Mouse (Mus musculus) C2C12 (cell line): ENCODE measurements at regions not wholly inside any gene's neighbourhood (a gene's known extent, or its start where the extent isn't known, plus 50 kb on each side); places are given as distances from the start of the nearest gene placed in this dataset.

ENCODE experiments used
- CEBPB ChIP-seq: IDR thresholded peaks from one replicate; pipeline ENCODE4 v1.6.1; 2011; ENCODE audit warnings: low read depth, mild to moderate bottlenecking, control low read depth, moderate library complexity
- CTCF ChIP-seq: IDR thresholded peaks from one replicate; pipeline ENCODE4 v1.5.1; 2011; ENCODE audit not compliant: control insufficient read depth, insufficient read depth, insufficient read length
- FOSL1 ChIP-seq: IDR thresholded peaks from one replicate; pipeline ENCODE4 v1.8.0; 2011; ENCODE audit warnings: mild to moderate bottlenecking, low read length; ENCODE audit not compliant: poor library complexity, insufficient read depth, severe bottlenecking
- MAX ChIP-seq: IDR thresholded peaks from one replicate; pipeline ENCODE4 v1.6.1; 2011; ENCODE audit warnings: mild to moderate bottlenecking, control low read depth
- MYOD1 ChIP-seq: IDR thresholded peaks from one replicate; pipeline ENCODE4 v1.6.1; 2011; ENCODE audit warnings: low read depth; ENCODE audit not compliant: control insufficient read depth, insufficient read length
- MYOG ChIP-seq: IDR thresholded peaks from one replicate; pipeline ENCODE4 v1.6.1; 2011; ENCODE audit not compliant: control insufficient read depth, insufficient read length; ENCODE audit errors: extremely low read depth
- USF1 ChIP-seq: IDR thresholded peaks from one replicate; pipeline ENCODE4 v1.6.1; 2011; ENCODE audit warnings: low read depth, mild to moderate bottlenecking, control low read depth, moderate library complexity

DNA sequence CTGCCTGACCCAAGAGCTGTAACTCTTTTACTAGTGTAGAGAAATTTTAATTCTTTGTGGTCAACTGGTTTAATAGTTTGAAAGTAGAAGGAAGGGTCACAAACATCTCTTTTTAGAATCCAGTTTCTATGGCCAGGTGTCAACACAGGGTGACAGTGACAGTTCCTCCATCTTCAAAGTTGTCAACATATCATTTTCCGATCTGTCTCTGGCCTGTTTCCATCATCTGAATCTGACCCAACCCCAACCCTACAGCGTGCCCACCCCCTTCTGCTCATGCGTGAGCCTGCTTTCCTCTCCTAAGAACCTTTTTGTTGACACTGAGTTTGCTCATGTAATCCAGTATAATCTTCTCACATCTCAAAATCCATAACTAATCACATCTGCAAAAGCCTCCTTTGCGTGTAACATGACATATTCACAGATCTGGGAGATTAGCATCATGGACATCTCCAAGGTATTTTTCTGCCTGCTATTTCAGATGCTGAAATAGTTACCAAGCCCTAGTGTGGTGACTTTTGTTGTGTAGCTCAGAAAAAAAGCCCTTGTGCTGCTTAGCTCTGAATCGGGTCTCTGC, 168.4 kb downstream of the B3gnt2 start:
- TF ChIP-seq CTCF (no peak), USF1 (no peak), MAX (no peak), CEBPB (no peak), MYOD1 (no peak), MYOG (no peak), FOSL1 (no peak)
